Mouse (Mus musculus) layer of hippocampus, adult 8-10 months (tissue): ENCODE data around the gene Trip11. TPM values are rescaled to one million over a fixed set of nuclear protein-coding genes. Genes with fewer than 3 reads are reported as not detected.

Source experiments
- total RNA-seq, 4 experiments: library from RNA; stranded (reverse); gene quantifications; 2 replicates each; pipeline ENCODE4 v1.2.4; 2022

Trip11 gene
- total RNA-seq, 4 experiments from 2014 or later, result 30.9 to 36.2 (median 33.2) TPM

Other genes starting within 250 kb of the Trip11 start
- 1 to 10 TPM in 1 of 4 experiments, under 1 TPM in 3; 0.12 to 1.1 (median 0.66) TPM for gene Tc2n, start 194.7 kb downstream of the Trip11 start, total RNA-seq
- 1 to 10 TPM; 4.7 to 7.6 (median 6.0) TPM for gene Fbln5, start 94.2 kb downstream of the Trip11 start, total RNA-seq
- 10 to 100 TPM; 20.4 to 27.9 (median 22.7) TPM for gene Atxn3, start 45.0 kb upstream of the Trip11 start, total RNA-seq
- gene Cpsf2, start 62.7 kb upstream of the Trip11 start, total RNA-seq, result 10 to 100 TPM; 23.5 to 27.5 (median 25.3) TPM
- gene Slc24a4, start 215.5 kb upstream of the Trip11 start, total RNA-seq, result 10 to 100 TPM; 34.2 to 50.2 (median 44.5) TPM